Comparison of ENCODE assay signal across 28 mouse cellular contexts in genomic region chr6:108075857-108076256, GRCm38 (mm10).
"Had no signal": no experiment of that assay in that cellular context is flagged by ENCODE, and none has a peak within 500 bp of the region (broad histone marks: within the 10 kb centered on the region; RNA-seq: fewer than 3 reads in every experiment).

No protein-coding gene starts in this region.

- H3K4me3 ChIP-seq: limb, embryonic 10.5 days; limb, embryonic 12.5 days; limb, embryonic 13.5 days; limb, embryonic 15.5 days; liver, embryonic 12.5 days; liver, embryonic 13.5 days; liver, embryonic 15.5 days; lung, embryonic 15.5 days; megakaryocyte, embryonic 14.5 days; midbrain, embryonic 10.5 days; midbrain, embryonic 12.5 days; midbrain, embryonic 13.5 days; midbrain, embryonic 15.5 days; myocyte; neural tube, embryonic 12.5 days had no signal

- H3K4me1 ChIP-seq: limb, embryonic 12.5 days; limb, embryonic 13.5 days; limb, embryonic 15.5 days; liver, embryonic 12.5 days; liver, embryonic 13.5 days; liver, embryonic 15.5 days; lung, embryonic 15.5 days; megakaryocyte, embryonic 14.5 days; midbrain, embryonic 10.5 days; midbrain, embryonic 12.5 days; midbrain, embryonic 13.5 days; midbrain, embryonic 15.5 days; neural tube, embryonic 12.5 days had no signal

- H3K27me3 ChIP-seq: limb, embryonic 12.5 days; limb, embryonic 13.5 days; limb, embryonic 15.5 days; liver, embryonic 12.5 days; liver, embryonic 13.5 days; liver, embryonic 15.5 days; lung, embryonic 15.5 days; megakaryocyte, embryonic 14.5 days; midbrain, embryonic 12.5 days; midbrain, embryonic 13.5 days; midbrain, embryonic 15.5 days; neural tube, embryonic 12.5 days had no signal

- DNase-seq: left cerebral cortex, postnatal 4 days; liver; liver, embryonic 13.5 days; liver, postnatal 0 days; lung, adult 18-20 months; lung, adult 2 months; lung, embryonic 14.5 days; lung, postnatal 10 days; lung, postnatal 14 days; lung, postnatal 36 days; lung, postnatal 4 days; midbrain, embryonic 14.5 days had no signal

- H3K27ac ChIP-seq: limb, embryonic 10.5 days; limb, embryonic 12.5 days; limb, embryonic 13.5 days; limb, embryonic 15.5 days; liver, embryonic 12.5 days; liver, embryonic 13.5 days; liver, embryonic 14.5 days; liver, embryonic 15.5 days; lung, embryonic 15.5 days; macrophage; midbrain, embryonic 10.5 days; midbrain, embryonic 12.5 days; midbrain, embryonic 13.5 days; midbrain, embryonic 15.5 days; neural tube, embryonic 12.5 days had no signal

- H3K36me3 ChIP-seq: liver, embryonic 15.5 days had no signal
